Mouse (Mus musculus): Measurements from ENCODE around the gene Fastkd1. TPM values are rescaled to one million over a fixed set of nuclear protein-coding genes. Genes with fewer than 3 reads are reported as not detected.
A peak's percentile ranks its signal among the peaks of the same experiment; 100 is the strongest.
"Not testable (repeated sequence)": the region's sequence is repeated elsewhere in the genome, so short reads cannot be mapped to it uniquely, and the experiment has no call there.

Gene Fastkd1
- 10 to 100 TPM; 29.1 to 29.7 TPM for total RNA-seq (2021)
- long read RNA-seq, experiment 1, partial matches to known transcripts: 2 of 7 reads
- long read RNA-seq, experiment 1, other reads (novel, unspliced or antisense): 1 of 7 reads
- long read RNA-seq, experiment 2, partial matches to known transcripts: 2 of 8 reads
- long read RNA-seq, experiment 2, other reads (novel, unspliced or antisense): 2 of 8 reads

- peak; percentile 92 to 95 for DNase-seq
Observed at GRCm38 (mm10) chr2:69712981-69713625, at the start of gene Fastkd1. TSS of gene Fastkd1 (minus strand) at chr2:69713516.

GRCm38 (mm10) chr2:69760980-69761379, 47.7 kb upstream of the Fastkd1 start:
- no peak for DNase-seq

GRCm38 (mm10) chr2:69745091-69745490, 31.8 kb upstream of the Fastkd1 start:
- no peak for DNase-seq

GRCm38 (mm10) chr2:69723519-69723825, 10.2 kb upstream of the Fastkd1 start:
- DNase-seq: no peak

GRCm38 (mm10) chr2:69722650-69723518, 9.6 kb upstream of the Fastkd1 start:
- DNase-seq: peak; percentile 94 to 96

- no peak for DNase-seq
Observed at GRCm38 (mm10) chr2:69722273-69722649, 8.9 kb upstream of the Fastkd1 start, which contains the start of gene Ppig. TSS of gene Ppig (plus strand) at chr2:69722545.

- DNase-seq: no peak
Observed at GRCm38 (mm10) chr2:69719121-69719520, 5.8 kb upstream of the Fastkd1 start.

- no peak for DNase-seq
Observed at GRCm38 (mm10) chr2:69716483-69716882, 3.2 kb upstream of the Fastkd1 start.

- no peak for DNase-seq
Observed at GRCm38 (mm10) chr2:69714126-69714525, 810 bp upstream of the Fastkd1 start.

- no peak for DNase-seq
Observed at GRCm38 (mm10) chr2:69713626-69714014, 304 bp upstream of the Fastkd1 start.

- DNase-seq: no peak
Observed at GRCm38 (mm10) chr2:69712171-69712570, 1.1 kb downstream of the Fastkd1 start.

- no peak for DNase-seq
Observed at GRCm38 (mm10) chr2:69700446-69700845, 12.9 kb downstream of the Fastkd1 start.

GRCm38 (mm10) chr2:69693501-69693900, 19.8 kb downstream of the Fastkd1 start:
- DNase-seq: no peak

- no peak for DNase-seq
Observed at GRCm38 (mm10) chr2:69690843-69691242, 22.5 kb downstream of the Fastkd1 start.

GRCm38 (mm10) chr2:69690214-69690613, 23.1 kb downstream of the Fastkd1 start:
- no peak for DNase-seq

GRCm38 (mm10) chr2:69684488-69684887, 28.8 kb downstream of the Fastkd1 start:
- no peak for DNase-seq

- no peak for DNase-seq
Observed at GRCm38 (mm10) chr2:69683036-69683805, 30.1 kb downstream of the Fastkd1 start.

GRCm38 (mm10) chr2:69681931-69682330, 31.4 kb downstream of the Fastkd1 start:
- DNase-seq: no peak

- DNase-seq: no peak
Observed at GRCm38 (mm10) chr2:69679990-69680389, 33.3 kb downstream of the Fastkd1 start.

- not testable (repeated sequence) for DNase-seq
Observed at GRCm38 (mm10) chr2:69677215-69677614, 36.1 kb downstream of the Fastkd1 start.

- DNase-seq: no peak
Observed at GRCm38 (mm10) chr2:69676713-69677112, 36.6 kb downstream of the Fastkd1 start.

- no peak for DNase-seq
Observed at GRCm38 (mm10) chr2:69675266-69675665, 38.0 kb downstream of the Fastkd1 start.
